Mouse (Mus musculus) heart, adult 2 months (tissue): Measurements from ENCODE around the gene Dhx57. TPM values are rescaled to one million over a fixed set of nuclear protein-coding genes. Genes with fewer than 3 reads are reported as not detected.
"Not testable (repeated sequence)": the region's sequence is repeated elsewhere in the genome, so short reads cannot be mapped to it uniquely, and the experiment has no call there.

Source experiments
- DNase-seq, 2 experiments: peaks; one replicate each; pipeline ENCODE4 v3.0.0; 2021
- H3K27ac ChIP-seq: fragments of 200-600 bp; 2 replicates; pipeline ENCODE4 v1.8.1; 2022
- H3K27me3 ChIP-seq: fragments of 200-500 bp; 2 replicates; pipeline ENCODE4 v1.6.1; 2012; ENCODE audit warnings: mild to moderate bottlenecking, low read length, inconsistent platforms, mixed read lengths; ENCODE audit not compliant: control insufficient read depth, insufficient read depth
- H3K36me3 ChIP-seq: fragments of 200-500 bp; 2 replicates; pipeline ENCODE4 v1.6.1; 2012; ENCODE audit warnings: low read length, inconsistent platforms; ENCODE audit not compliant: control insufficient read depth, insufficient read depth
- H3K4me1 ChIP-seq: fragments of 200-500 bp; 2 replicates; pipeline ENCODE4 v1.6.1; 2011; ENCODE audit warnings: low read length; ENCODE audit not compliant: control insufficient read depth, insufficient read depth
- H3K4me3 ChIP-seq: fragments of 200-600 bp; 2 replicates; pipeline ENCODE4 v1.8.1; 2022
- H3K79me2 ChIP-seq: fragments of 200-500 bp; replicated peaks from 2 replicates; pipeline ENCODE4 v1.6.1; 2012; ENCODE audit warnings: mild to moderate bottlenecking, inconsistent platforms, low read length, moderate library complexity, mixed read lengths; ENCODE audit not compliant: control insufficient read depth, insufficient read depth
- H3K9ac ChIP-seq: fragments of 200-500 bp; 2 replicates; pipeline ENCODE4 v1.6.1; 2012; ENCODE audit warnings: low read depth, mild to moderate bottlenecking, control low read depth, inconsistent platforms, low read length, mixed read lengths
- CTCF ChIP-seq: fragments of 200-600 bp; IDR thresholded peaks from 2 replicates; pipeline ENCODE4 v1.8.1; 2022; ENCODE audit warnings: antibody characterized with exemption, mild to moderate bottlenecking, moderate library complexity
- EP300 ChIP-seq: fragments of 200-500 bp; IDR thresholded peaks from 2 replicates; pipeline ENCODE4 v1.6.1; 2011; ENCODE audit warnings: low read depth, low read length, control low read depth; ENCODE audit not compliant: insufficient read depth
- POLR2A ChIP-seq: fragments of 200-500 bp; IDR thresholded peaks from 2 replicates; pipeline ENCODE4 v1.6.1; 2011; ENCODE audit warnings: mild to moderate bottlenecking, low read depth, low read length, control low read depth; ENCODE audit not compliant: insufficient read depth
- WGBS: fragments of 180-500 bp; shearing (Covaris S2); methylation state at CpG from one replicate; pipeline ENCODE4 v1.1.7; 2018; 5-methylcytosine and 5-hydroxymethylcytosine counted together
- intact Hi-C: fragments of 180-260 bp; cut with DNase I; formaldehyde crosslinking; loops from one replicate; pipeline ENCODE4 v1.15.1; 2025
- polyA plus RNA-seq: library from polyadenylated mRNA; depleted of rRNA; stranded (reverse); fragments of >200 nt; gene quantifications from 2 replicates; pipeline ENCODE4 v1.2.3, GENCODE M21; 2012
- total RNA-seq, 2 experiments: library from RNA; stranded (reverse); gene quantifications; 2 replicates each; pipeline ENCODE4 v1.2.3; 2021

Dhx57 gene
- total and polyA plus RNA-seq, 3 experiments, result 3.9 to 6.0 (median 5.4) TPM

DNA sequence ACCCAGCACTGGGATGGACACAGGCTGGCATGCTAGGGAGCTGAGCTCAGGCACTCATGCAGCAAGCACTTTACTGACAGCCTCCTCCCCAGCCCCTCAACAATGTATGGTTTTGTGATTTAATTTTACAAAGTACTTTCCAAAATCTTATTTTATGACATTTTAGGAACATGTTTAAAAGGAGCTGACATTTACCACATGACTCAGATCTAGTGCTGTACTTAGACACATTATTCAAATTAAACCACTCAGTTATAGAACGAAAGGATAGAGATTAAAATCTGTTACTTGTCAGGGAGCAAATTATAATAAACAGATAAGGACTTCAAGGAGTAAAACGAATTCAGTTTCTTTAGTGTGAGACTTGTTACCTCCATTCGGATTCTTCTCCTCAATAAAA lies 54.8 kb downstream of the Dhx57 start:
- 81% methylated on average over 3 of the region's 3 CpGs for WGBS
- H3K36me3 ChIP-seq, result no peaks in the 10 kb centered on the region

DNA sequence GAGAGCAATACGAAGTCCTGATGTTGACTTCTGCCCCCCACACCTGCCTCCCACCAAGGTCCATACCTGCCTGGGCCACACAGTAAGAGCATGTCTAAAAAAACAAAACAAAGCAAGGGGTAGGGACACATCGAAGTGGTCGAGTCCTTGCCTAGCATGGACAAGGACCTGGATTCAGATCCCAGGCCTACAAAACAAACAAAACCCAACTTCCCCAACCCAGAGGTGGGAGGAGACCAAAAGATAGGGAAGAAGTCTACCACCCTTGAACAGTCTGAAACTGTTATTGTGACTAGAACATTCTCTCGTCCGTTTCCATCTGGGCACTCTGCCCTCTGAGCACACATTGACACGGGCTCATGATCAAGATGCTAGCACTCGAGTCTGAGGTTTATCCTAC lies 55.9 kb downstream of the Dhx57 start:
- intact Hi-C loops, result no loop called here
- H3K9ac ChIP-seq, result no peak overlapping the region
- 73% methylated on average over 7 of the region's 7 CpGs for WGBS
- no peak overlapping the region for H3K27ac ChIP-seq
- no peaks in the 10 kb centered on the region for H3K4me1 ChIP-seq
- H3K79me2 ChIP-seq, result no peaks in the 10 kb centered on the region
- DNase-seq, result no peak
- H3K36me3 ChIP-seq, result no peaks in the 10 kb centered on the region
- no peaks in the 10 kb centered on the region for H3K27me3 ChIP-seq
- no peak overlapping the region for H3K4me3 ChIP-seq
- TF ChIP-seq CTCF (no peak), EP300 (no peak), POLR2A (no peak)

More for the DNA sequence above, 54.8 kb downstream of the Dhx57 start:
- intact Hi-C loops, result no loop called here
- Histone ChIP-seq H3K79me2 (no peaks in the 10 kb centered on the region), H3K9ac (no peak overlapping the region), H3K4me3 (no peak overlapping the region), H3K27ac (no peak overlapping the region), H3K4me1 (no peaks in the 10 kb centered on the region), H3K27me3 (no peaks in the 10 kb centered on the region)
- TF ChIP-seq POLR2A (no peak), EP300 (no peak), CTCF (no peak)
- DNase-seq, result no peak

DNA sequence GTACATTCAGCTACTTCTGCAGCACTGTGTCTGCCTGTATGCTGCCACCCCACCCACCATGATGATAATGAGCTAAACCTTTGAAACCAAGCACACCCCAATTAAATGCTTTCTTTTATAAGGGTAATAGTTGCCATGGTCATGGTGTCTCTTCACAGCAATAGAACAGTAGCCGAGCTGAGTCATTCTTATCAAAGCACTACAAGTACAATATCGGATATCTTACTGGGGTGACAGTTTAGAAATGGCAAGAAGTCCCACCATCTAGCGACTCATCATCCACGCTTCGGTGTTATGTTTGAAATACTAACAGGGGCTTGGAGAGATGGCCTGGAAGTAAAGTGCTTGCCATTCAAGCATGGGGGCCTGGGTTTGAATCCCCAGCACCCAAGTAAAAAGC lies 56.4 kb downstream of the Dhx57 start:
- Histone ChIP-seq H3K4me1 (no peaks in the 10 kb centered on the region), H3K27ac (no peak overlapping the region), H3K9ac (no peak overlapping the region), H3K4me3 (no peak overlapping the region), H3K79me2 (no peaks in the 10 kb centered on the region), H3K36me3 (no peaks in the 10 kb centered on the region), H3K27me3 (no peaks in the 10 kb centered on the region)
- 86% methylated on average over 5 of the region's 5 CpGs for WGBS
- TF ChIP-seq CTCF (no peak), EP300 (no peak), POLR2A (no peak)
- DNase-seq, result no peak
- intact Hi-C loops, result no loop called here

DNA sequence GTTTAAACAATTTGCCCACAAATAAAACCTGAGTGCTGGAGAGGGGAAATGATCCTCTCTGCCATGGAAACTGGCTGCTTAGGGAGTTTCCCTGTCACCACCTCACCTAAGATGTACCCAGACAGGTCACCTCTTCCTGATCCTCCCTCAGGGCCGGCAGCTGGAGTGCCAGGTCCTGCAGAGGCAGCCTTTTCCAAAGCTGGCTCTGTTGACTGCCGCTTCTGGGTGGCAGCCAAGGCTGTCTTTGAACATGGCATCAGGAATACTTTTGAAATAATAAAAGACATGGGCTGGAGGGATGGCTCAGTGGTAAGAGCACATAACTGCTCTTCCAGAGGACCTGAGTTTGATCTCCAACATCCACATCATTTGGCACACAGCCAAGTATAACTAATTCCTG lies 60.9 kb downstream of the Dhx57 start:
- 49% methylated on average over 2 of the region's 2 CpGs for WGBS
- Histone ChIP-seq H3K27me3 (no peaks in the 10 kb centered on the region), H3K79me2 (no peaks in the 10 kb centered on the region), H3K36me3 (no peaks in the 10 kb centered on the region), H3K4me1 (peaks cover 2% of the 10 kb centered on the region), H3K9ac (no peak overlapping the region), H3K4me3 (no peak overlapping the region), H3K27ac (no peak overlapping the region)
- no peak for TF ChIP-seq EP300
- no peak for TF ChIP-seq CTCF
- no peak for TF ChIP-seq POLR2A
- intact Hi-C loops, result no loop called here
- DNase-seq, result peak in 1 of 2 experiments; percentile 37

DNA sequence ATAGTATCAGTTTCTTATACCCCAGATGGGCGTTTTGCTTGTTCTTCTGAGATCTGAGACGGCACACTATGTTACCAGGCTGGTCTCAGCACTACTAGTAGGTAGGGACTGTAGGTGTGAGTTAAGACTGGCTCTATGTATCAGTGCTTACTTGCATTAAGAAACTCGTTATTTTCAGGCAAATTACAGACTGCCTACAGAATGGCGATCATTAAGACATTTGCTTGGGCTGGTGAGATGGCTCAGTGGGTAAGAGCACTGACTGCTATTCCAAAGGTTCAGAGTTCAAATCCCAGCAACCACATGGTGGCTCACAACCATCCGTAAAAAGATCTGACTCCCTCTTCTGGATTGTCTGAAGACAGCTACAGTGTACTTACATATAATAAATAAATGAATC lies 65.1 kb downstream of the Dhx57 start:
- H3K27ac ChIP-seq, result not testable (repeated sequence)
- peak overlapping the region; percentile 59; the same call in 1 of the 2 replicates for H3K4me3 ChIP-seq

DNA sequence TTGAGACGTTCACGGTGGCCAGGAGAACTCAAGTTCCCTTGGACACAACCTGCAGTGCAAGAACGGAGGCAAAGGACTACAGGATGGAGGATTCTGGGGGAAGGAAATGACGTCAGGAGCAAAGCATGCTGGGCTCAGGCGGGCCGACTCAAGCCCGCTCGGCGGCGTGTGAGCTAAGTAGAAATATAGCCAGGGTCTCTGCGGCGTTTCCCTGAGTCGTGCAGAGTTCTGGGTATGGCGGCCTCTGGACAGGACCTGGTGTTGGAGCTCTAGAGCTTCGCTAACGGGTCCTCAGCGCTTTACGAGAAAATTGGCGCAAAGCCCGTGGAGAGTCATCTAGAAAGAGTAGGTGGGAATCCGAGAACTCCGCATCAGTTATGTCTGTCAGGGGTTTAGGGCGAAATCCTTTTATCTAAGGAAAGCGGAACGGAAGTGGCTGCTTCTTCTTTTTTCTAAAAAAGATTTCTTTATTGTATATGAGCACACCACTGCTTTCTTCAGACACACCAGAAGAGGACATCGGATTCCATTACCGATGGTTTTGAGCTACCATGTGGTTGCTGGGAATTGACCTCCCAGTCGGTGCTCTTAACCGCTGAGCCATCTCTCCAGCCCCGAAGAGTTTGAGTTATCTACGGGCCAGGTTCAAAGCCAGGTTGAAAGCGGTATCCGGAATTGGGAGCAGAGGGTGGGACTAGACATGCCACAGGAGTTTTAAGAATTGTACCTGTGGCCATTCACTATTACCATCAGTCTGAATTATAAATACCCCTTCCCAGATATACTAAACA lies 65.8 kb downstream of the Dhx57 start, which contains the start of gene Gemin6:
Gene Gemin6, plus strand, starts transcription at position 116 of the 791 bp plus-strand sequence.
- TF ChIP-seq POLR2A (peak; percentile 82), CTCF (0 out of 2 replicates have a peak, but pooled peaks have one; percentile 3), EP300 (no peak)
- peak within 1 kb of the TSS; percentile 59 for H3K4me3 ChIP-seq
- no peaks in the 10 kb centered on the region for H3K79me2 ChIP-seq
- intact Hi-C loops, result loop anchor here (1.0 kb wide), 1 partner anchor 18 kb away; no protein-coding TSS in a partner anchor
- DNase-seq, result peak; percentile 86 to 88
- peak within 1 kb of the TSS; percentile 86 for H3K27ac ChIP-seq
- no peaks in the 10 kb centered on the region for H3K27me3 ChIP-seq
- no peaks in the 10 kb centered on the region for H3K36me3 ChIP-seq
- WGBS, result under 1% methylated on average over 33 of the region's 33 CpGs
- peaks cover 2% of the 10 kb centered on the region for H3K4me1 ChIP-seq
- peak within 1 kb of the TSS; percentile 81 for H3K9ac ChIP-seq

More for the DNA sequence above, 65.1 kb downstream of the Dhx57 start:
- intact Hi-C loops, H3K9ac ChIP-seq, H3K27me3 ChIP-seq, H3K36me3 ChIP-seq, H3K4me1 ChIP-seq, H3K79me2 ChIP-seq, DNase-seq: not testable (repeated sequence)
- 50% methylated on average over 5 of the region's 5 CpGs for WGBS
